Comparison of ENCODE assay signal across 8 mouse cellular contexts in genomic region chr7:99965020-99965841, GRCm38 (mm10). TPM values are rescaled to one million over a fixed set of nuclear protein-coding genes. Genes with fewer than 3 reads are reported as not detected.
DNase-seq lines count a peak whose midpoint lies in the region; ATAC-seq lines count a peak whose summit lies in the region.

No protein-coding gene starts in this region.

- no peak overlapping the region for H3K4me3 ChIP-seq in heart, embryonic 16.5 days (ENCODE audit: low read length)
- no peak overlapping the region for H3K4me3 ChIP-seq in midbrain, embryonic 15.5 days

- no peaks in the 10 kb centered on the region for H3K9me3 ChIP-seq in heart, embryonic 16.5 days (replicated peaks; ENCODE audit: control insufficient read depth, low read length)
- H3K9me3 ChIP-seq in midbrain, embryonic 15.5 days: no peaks in the 10 kb centered on the region

- DNase-seq in gastrocnemius, postnatal 14 days: peak; percentile 9
- DNase-seq in gastrocnemius, postnatal 10 days: no peak
- peak; percentile 43 to 47 for DNase-seq in cerebellum, postnatal 25 days
- peak; percentile 61 to 82 for DNase-seq in kidney, postnatal 25 days
- DNase-seq in spleen, adult 12 weeks (ENCODE audit: low spot score): no peak
- DNase-seq in adrenal gland, postnatal 25 days: no peak

- no peaks in the 10 kb centered on the region for H3K27me3 ChIP-seq in heart, embryonic 16.5 days (ENCODE audit: control insufficient read depth, insufficient read depth, low read length)
- no peaks in the 10 kb centered on the region for H3K27me3 ChIP-seq in midbrain, embryonic 15.5 days (replicated peaks)

- peak overlapping the region; percentile 5; the same call in 1 of the 2 replicates for H3K4me2 ChIP-seq in heart, embryonic 16.5 days (ENCODE audit: low read depth, low read length)
- peak overlapping the region; percentile 41 for H3K4me2 ChIP-seq in midbrain, embryonic 15.5 days

- peak overlapping the region; percentile 38; the same call in 1 of the 2 replicates for H3K27ac ChIP-seq in heart, embryonic 16.5 days (ENCODE audit: low read length)
- peak overlapping the region; percentile 80 for H3K27ac ChIP-seq in midbrain, embryonic 15.5 days

- intact Hi-C loops in gastrocnemius, postnatal 14 days (cut with DNase I; ENCODE audit: low total_unique reads): no loop called here

- no peak overlapping the region for H3K9ac ChIP-seq in heart, embryonic 16.5 days (ENCODE audit: low read length)
- H3K9ac ChIP-seq in midbrain, embryonic 15.5 days: no peak overlapping the region

- peaks cover 37% of the 10 kb centered on the region for H3K4me1 ChIP-seq in heart, embryonic 16.5 days (ENCODE audit: control insufficient read depth, insufficient read depth, low read length)
- peaks cover 47% of the 10 kb centered on the region for H3K4me1 ChIP-seq in midbrain, embryonic 15.5 days

- 37% methylated on average over 9 of the region's 9 CpGs for WGBS in heart, embryonic 16.5 days
- WGBS in midbrain, embryonic 15.5 days: 20% methylated on average over 9 of the region's 9 CpGs

- no peaks in the 10 kb centered on the region for H3K36me3 ChIP-seq in heart, embryonic 16.5 days (ENCODE audit: control insufficient read depth, insufficient read depth)
- H3K36me3 ChIP-seq in midbrain, embryonic 15.5 days (replicated peaks): no peaks in the 10 kb centered on the region

- ATAC-seq in heart, embryonic 16.5 days (replicated peaks; ENCODE audit: extremely low read depth, insufficient read depth, low FRiP score): peak; percentile 52; the same call in 1 of the 2 replicates
- peak; percentile 70 for ATAC-seq in midbrain, embryonic 15.5 days (replicated peaks)

RNA-seq across cellular contexts. Expression of gene Rnf169, which starts 15.0 kb away (rescaled TPM):
- total RNA-seq in gastrocnemius, postnatal 14 days (2021): 1 to 10 TPM; 6.4 to 7.4 TPM
- 10 to 100 TPM in 1 of 2 experiments, 1 to 10 TPM in 1; 9.2 to 10.5 TPM for total RNA-seq in gastrocnemius, postnatal 10 days (2021)
- 2.9 and 3.0 TPM in 2 replicates for polyA plus RNA-seq in heart, embryonic 16.5 days (2015; fragmentation: Nextera tagmentation; extraction: Ambion mirVana)
- 5.7 and 6.2 TPM in 2 replicates for polyA plus RNA-seq in midbrain, embryonic 15.5 days (2015; fragmentation: Nextera tagmentation; extraction: Ambion mirVana)
- 16.8 and 19.8 TPM in 2 replicates for total RNA-seq in adrenal gland, postnatal 25 days (2021)

RNA-seq across cellular contexts. Expression of gene Chrdl2, which starts 40.7 kb away (rescaled TPM):
- total RNA-seq in gastrocnemius, postnatal 14 days (2021): 1 to 10 TPM; 1.5 to 3.0 TPM
- 1 to 10 TPM; 2.5 to 3.3 TPM for total RNA-seq in gastrocnemius, postnatal 10 days (2021)
- polyA plus RNA-seq in heart, embryonic 16.5 days (2015; fragmentation: Nextera tagmentation; extraction: Ambion mirVana): 0.15 TPM in 1 of 2 replicates, not detected in the other
- 0.34 TPM in 1 of 2 replicates, not detected in the other for polyA plus RNA-seq in midbrain, embryonic 15.5 days (2015; fragmentation: Nextera tagmentation; extraction: Ambion mirVana)
- not detected in 2 replicates for total RNA-seq in adrenal gland, postnatal 25 days (2021)

Comparison
In these comparisons a context has a peak if more than half of its experiments do, and no peak if none do; other contexts are left out.
1. DNase-seq: peak in gastrocnemius, postnatal 14 days (single experiment), cerebellum, postnatal 25 days (2 of 2) and kidney, postnatal 25 days (2 of 2); none in gastrocnemius, postnatal 10 days (single experiment), spleen, adult 12 weeks (single experiment) and adrenal gland, postnatal 25 days (single experiment).